Mouse (Mus musculus): ENCODE measurements around the gene Unc50.

DNA sequence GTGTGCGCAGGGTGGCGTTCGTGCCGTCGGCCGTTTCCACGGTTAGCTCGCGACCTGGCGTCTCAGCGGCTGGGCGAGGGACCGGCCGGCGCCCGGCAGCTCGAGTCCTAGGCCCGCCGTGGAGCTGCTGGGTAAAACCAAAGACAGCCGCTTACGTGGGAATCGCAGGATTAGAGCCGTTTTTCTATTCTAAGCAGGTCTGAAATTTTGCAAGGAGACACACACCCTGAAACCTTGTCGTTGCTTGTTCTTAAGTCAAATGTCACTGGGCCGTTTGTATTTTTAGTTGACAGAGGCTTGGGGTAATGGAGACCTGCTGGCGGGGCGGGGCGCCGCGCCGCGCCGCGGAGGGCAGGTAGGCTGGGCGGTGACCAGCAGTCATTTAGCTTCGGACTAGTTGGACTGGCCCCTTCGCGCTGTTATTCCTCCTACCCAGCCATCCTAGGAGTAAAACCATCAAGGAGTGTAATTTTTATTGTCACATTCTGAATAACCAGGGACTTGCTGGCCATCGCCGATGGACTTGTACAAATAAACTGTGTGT lies 430 bp downstream of the Unc50 start:
- TF ChIP-seq CTCF (IDR thresholded peaks at IDR 0.05) (no peak), EP300 (IDR thresholded peaks at IDR 0.05) (no peak)

Measured in lung, postnatal 0 days (tissue).